Mouse (Mus musculus) megakaryocyte, embryonic 14.5 days (primary cell): ENCODE data around the gene Adam11. TPM values are rescaled to one million over a fixed set of nuclear protein-coding genes. Genes with fewer than 3 reads are reported as not detected.

ENCODE experiments used
- H3K27me3 ChIP-seq: replicated peaks from 2 replicates; pipeline ENCODE3; 2012; ENCODE audit warnings: inconsistent platforms
- H3K36me3 ChIP-seq: replicated peaks from 2 replicates; pipeline ENCODE3; 2012; ENCODE audit warnings: low read length, inconsistent platforms, mixed read lengths
- H3K4me1 ChIP-seq: 2 replicates; pipeline ENCODE4 v1.6.1; 2012; ENCODE audit warnings: inconsistent platforms
- H3K4me3 ChIP-seq: replicated peaks from 2 replicates; pipeline ENCODE3; 2012; ENCODE audit warnings: moderate library complexity, mild to moderate bottlenecking, inconsistent platforms
- H3K9me3 ChIP-seq: 2 replicates; pipeline ENCODE4 v1.6.1; 2012; ENCODE audit warnings: inconsistent platforms
- FLI1 ChIP-seq: IDR thresholded peaks from 2 replicates; pipeline ENCODE4 v1.6.1; 2012; ENCODE audit warnings: low read length, inconsistent platforms, mixed read lengths
- GATA1 ChIP-seq: IDR thresholded peaks from 3 replicates; pipeline ENCODE4 v1.6.1; 2012; ENCODE audit warnings: mixed read lengths, low read length, inconsistent platforms, borderline replicate concordance
- polyA plus RNA-seq: library from polyadenylated mRNA; stranded (reverse); fragments of >175 nt; gene quantifications from 2 replicates; pipeline ENCODE4 v1.2.3, GENCODE M21; 2012; ENCODE audit warnings: low replicate concordance; ENCODE audit not compliant: insufficient read depth

Adam11 gene
- polyA plus RNA-seq, 1 experiment = 0.78 TPM

- peak overlapping the region; percentile 90 for H3K4me3 ChIP-seq
- peaks cover 95% of the 10 kb centered on the region for H3K27me3 ChIP-seq
- TF ChIP-seq FLI1 (no peak), GATA1 (no peak)
- H3K4me1 ChIP-seq = peaks cover 19% of the 10 kb centered on the region
- peaks cover 6% of the 10 kb centered on the region; the same call in 1 of the 2 replicates for H3K9me3 ChIP-seq
- H3K36me3 ChIP-seq = no peaks in the 10 kb centered on the region
Observed at GRCm38 (mm10) chr11:102774621-102775141, 13.4 kb downstream of the Adam11 start.

- Histone ChIP-seq H3K4me3 (no peak overlapping the region), H3K4me1 (peaks cover 33% of the 10 kb centered on the region), H3K36me3 (no peaks in the 10 kb centered on the region), H3K9me3 (peaks cover 6% of the 10 kb centered on the region; the same call in 1 of the 2 replicates), H3K27me3 (peaks cover 90% of the 10 kb centered on the region)
- no peak for TF ChIP-seq GATA1
- no peak for TF ChIP-seq FLI1
Observed at GRCm38 (mm10) chr11:102777598-102777997, 16.4 kb downstream of the Adam11 start.

- Histone ChIP-seq H3K4me3 (no peak overlapping the region), H3K9me3 (peaks cover 6% of the 10 kb centered on the region; the same call in 1 of the 2 replicates), H3K36me3 (no peaks in the 10 kb centered on the region), H3K27me3 (peaks cover 91% of the 10 kb centered on the region), H3K4me1 (peaks cover 33% of the 10 kb centered on the region)
- TF ChIP-seq FLI1 (no peak), GATA1 (no peak)
Observed at GRCm38 (mm10) chr11:102778165-102778564, 16.9 kb downstream of the Adam11 start.

GRCm38 (mm10) chr11:102778597-102778996, 17.4 kb downstream of the Adam11 start:
- Histone ChIP-seq H3K27me3 (peaks cover 91% of the 10 kb centered on the region), H3K9me3 (peaks cover 6% of the 10 kb centered on the region; the same call in 1 of the 2 replicates), H3K4me1 (peaks cover 33% of the 10 kb centered on the region), H3K4me3 (no peak overlapping the region), H3K36me3 (no peaks in the 10 kb centered on the region)
- TF ChIP-seq GATA1 (no peak), FLI1 (no peak)

GRCm38 (mm10) chr11:102779081-102779638, 17.9 kb downstream of the Adam11 start:
- Histone ChIP-seq H3K36me3 (no peaks in the 10 kb centered on the region), H3K27me3 (peaks cover 92% of the 10 kb centered on the region), H3K9me3 (peaks cover 6% of the 10 kb centered on the region; the same call in 1 of the 2 replicates), H3K4me3 (no peak overlapping the region), H3K4me1 (peaks cover 29% of the 10 kb centered on the region)
- TF ChIP-seq GATA1 (no peak), FLI1 (no peak)

GRCm38 (mm10) chr11:102779824-102780223, 18.6 kb downstream of the Adam11 start:
- TF ChIP-seq FLI1 = no peak
- TF ChIP-seq GATA1 = no peak
- Histone ChIP-seq H3K9me3 (peaks cover 6% of the 10 kb centered on the region; the same call in 1 of the 2 replicates), H3K27me3 (peaks cover 89% of the 10 kb centered on the region), H3K4me3 (peak overlapping the region; percentile 57), H3K4me1 (peaks cover 23% of the 10 kb centered on the region), H3K36me3 (no peaks in the 10 kb centered on the region)

GRCm38 (mm10) chr11:102780271-102780985, 19.2 kb downstream of the Adam11 start:
- TF ChIP-seq GATA1 (no peak), FLI1 (no peak)
- Histone ChIP-seq H3K4me1 (peaks cover 20% of the 10 kb centered on the region), H3K4me3 (peak overlapping the region; percentile 62), H3K27me3 (peaks cover 89% of the 10 kb centered on the region), H3K36me3 (no peaks in the 10 kb centered on the region), H3K9me3 (peaks cover 6% of the 10 kb centered on the region; the same call in 1 of the 2 replicates)

- Histone ChIP-seq H3K27me3 (peaks cover 85% of the 10 kb centered on the region), H3K36me3 (no peaks in the 10 kb centered on the region)
- TF ChIP-seq GATA1 (no peak), FLI1 (no peak)
Observed at GRCm38 (mm10) chr11:102780986-102781351, 19.7 kb downstream of the Adam11 start.

GRCm38 (mm10) chr11:102781523-102781922, 20.3 kb downstream of the Adam11 start:
- Histone ChIP-seq H3K27me3 (peaks cover 82% of the 10 kb centered on the region), H3K4me3 (no peak overlapping the region)

More at GRCm38 (mm10) chr11:102780986-102781351, 19.7 kb downstream of the Adam11 start:
- Histone ChIP-seq H3K4me1 (peaks cover 20% of the 10 kb centered on the region), H3K4me3 (no peak overlapping the region), H3K9me3 (peaks cover 6% of the 10 kb centered on the region; the same call in 1 of the 2 replicates)

GRCm38 (mm10) chr11:102783443-102783842, 22.2 kb downstream of the Adam11 start:
- Histone ChIP-seq H3K27me3 (peaks cover 74% of the 10 kb centered on the region), H3K9me3 (no peaks in the 10 kb centered on the region), H3K4me1 (peaks cover 17% of the 10 kb centered on the region), H3K36me3 (no peaks in the 10 kb centered on the region), H3K4me3 (no peak overlapping the region)
- TF ChIP-seq GATA1 (no peak), FLI1 (no peak)

More at GRCm38 (mm10) chr11:102781523-102781922, 20.3 kb downstream of the Adam11 start:
- Histone ChIP-seq H3K36me3 (no peaks in the 10 kb centered on the region), H3K4me1 (peaks cover 18% of the 10 kb centered on the region), H3K9me3 (peaks cover 3% of the 10 kb centered on the region; the same call in 1 of the 2 replicates)
- TF ChIP-seq GATA1 (no peak), FLI1 (no peak)
